Mouse (Mus musculus): ENCODE data around the gene Maml3. TPM values are rescaled to one million over a fixed set of nuclear protein-coding genes. Genes with fewer than 3 reads are reported as not detected.

Maml3 gene
- polyA plus RNA-seq, 1 experiment from 2014 or later = 6.5 TPM

GRCm38 (mm10) chr3:51753262-51753661 lies 351.6 kb downstream of the Maml3 start:
- H3K27ac ChIP-seq (ENCODE audit: low read depth) = no peak overlapping the region
- no peak overlapping the region for H3K9ac ChIP-seq (ENCODE audit: low read length)
- H3K27me3 ChIP-seq (replicated peaks; ENCODE audit: control insufficient read depth, insufficient read depth, low read length) = no peaks in the 10 kb centered on the region
- H3K36me3 ChIP-seq (ENCODE audit: control insufficient read depth, insufficient read depth, low read length) = no peaks in the 10 kb centered on the region
- no peak overlapping the region for H3K4me2 ChIP-seq (ENCODE audit: low read length)
- DNase-seq (ENCODE audit: low spot score) (no peak), ATAC-seq (replicated peaks; ENCODE audit: low FRiP score, low TSS enrichment, low read depth) (no peak)
- 61% methylated on average over 5 of the region's 5 CpGs for WGBS
- peaks cover 15% of the 10 kb centered on the region for H3K4me1 ChIP-seq (replicated peaks; ENCODE audit: control insufficient read depth, insufficient read depth, low read length)
- H3K4me3 ChIP-seq (ENCODE audit: low read depth, low read length) = no peak overlapping the region
- peaks cover 2% of the 10 kb centered on the region; the same call in 1 of the 2 replicates for H3K9me3 ChIP-seq (ENCODE audit: control insufficient read depth, low read length)

- no peaks in the 10 kb centered on the region for H3K36me3 ChIP-seq (ENCODE audit: control insufficient read depth, insufficient read depth, low read length)
Measured at GRCm38 (mm10) chr3:51751440-51751839, 353.4 kb downstream of the Maml3 start.

GRCm38 (mm10) chr3:51749812-51750481 lies 354.9 kb downstream of the Maml3 start:
- 21% methylated on average over 8 of the region's 8 CpGs for WGBS
- Histone ChIP-seq H3K27ac (ENCODE audit: low read depth) (peak overlapping the region; percentile 67), H3K36me3 (ENCODE audit: control insufficient read depth, insufficient read depth, low read length) (no peaks in the 10 kb centered on the region), H3K9me3 (ENCODE audit: control insufficient read depth, low read length) (peaks cover 7% of the 10 kb centered on the region; the same call in 1 of the 2 replicates), H3K27me3 (replicated peaks; ENCODE audit: control insufficient read depth, insufficient read depth, low read length) (no peaks in the 10 kb centered on the region), H3K4me3 (ENCODE audit: low read depth, low read length) (no peak overlapping the region), H3K4me1 (replicated peaks; ENCODE audit: control insufficient read depth, insufficient read depth, low read length) (peaks cover 15% of the 10 kb centered on the region), H3K9ac (ENCODE audit: low read length) (0 out of 2 replicates have a peak overlapping the region, but pooled peaks have one; percentile 3), H3K4me2 (ENCODE audit: low read length) (peak overlapping the region; percentile 3; the same call in 1 of the 2 replicates)
- ATAC-seq (replicated peaks; ENCODE audit: low FRiP score, low TSS enrichment, low read depth) = peak; percentile 65
- DNase-seq (ENCODE audit: low spot score) = peak; percentile 65

More at GRCm38 (mm10) chr3:51751440-51751839, 353.4 kb downstream of the Maml3 start:
- ATAC-seq (replicated peaks; ENCODE audit: low FRiP score, low TSS enrichment, low read depth) = no peak
- 84% methylated on average over 12 of the region's 12 CpGs for WGBS
- Histone ChIP-seq H3K4me2 (ENCODE audit: low read length) (no peak overlapping the region), H3K4me3 (ENCODE audit: low read depth, low read length) (no peak overlapping the region), H3K27ac (ENCODE audit: low read depth) (no peak overlapping the region), H3K9ac (ENCODE audit: low read length) (no peak overlapping the region), H3K4me1 (replicated peaks; ENCODE audit: control insufficient read depth, insufficient read depth, low read length) (peaks cover 15% of the 10 kb centered on the region), H3K27me3 (replicated peaks; ENCODE audit: control insufficient read depth, insufficient read depth, low read length) (no peaks in the 10 kb centered on the region), H3K9me3 (ENCODE audit: control insufficient read depth, low read length) (peaks cover 7% of the 10 kb centered on the region; the same call in 1 of the 2 replicates)
- no peak for DNase-seq (ENCODE audit: low spot score)

- WGBS = 44% methylated on average over 7 of the region's 7 CpGs
- H3K36me3 ChIP-seq (ENCODE audit: control insufficient read depth, insufficient read depth, low read length) = no peaks in the 10 kb centered on the region
- H3K27ac ChIP-seq (ENCODE audit: low read depth) = peak overlapping the region; percentile 67
Measured at GRCm38 (mm10) chr3:51749421-51749811, 355.5 kb downstream of the Maml3 start.

GRCm38 (mm10) chr3:51748436-51749376 lies 356.2 kb downstream of the Maml3 start:
- Histone ChIP-seq H3K9ac (ENCODE audit: low read length) (no peak overlapping the region), H3K4me2 (ENCODE audit: low read length) (no peak overlapping the region), H3K36me3 (ENCODE audit: control insufficient read depth, insufficient read depth, low read length) (no peaks in the 10 kb centered on the region), H3K4me1 (replicated peaks; ENCODE audit: control insufficient read depth, insufficient read depth, low read length) (peaks cover 17% of the 10 kb centered on the region), H3K27me3 (replicated peaks; ENCODE audit: control insufficient read depth, insufficient read depth, low read length) (no peaks in the 10 kb centered on the region), H3K4me3 (ENCODE audit: low read depth, low read length) (no peak overlapping the region), H3K27ac (ENCODE audit: low read depth) (peak overlapping the region; percentile 67; the same call in 1 of the 2 replicates), H3K9me3 (ENCODE audit: control insufficient read depth, low read length) (peaks cover 7% of the 10 kb centered on the region; the same call in 1 of the 2 replicates)
- DNase-seq (ENCODE audit: low spot score) = no peak
- WGBS = 80% methylated on average over 17 of the region's 17 CpGs
- no peak for ATAC-seq (replicated peaks; ENCODE audit: low FRiP score, low TSS enrichment, low read depth)

More at GRCm38 (mm10) chr3:51749421-51749811, 355.5 kb downstream of the Maml3 start:
- H3K27me3 ChIP-seq (replicated peaks; ENCODE audit: control insufficient read depth, insufficient read depth, low read length) = no peaks in the 10 kb centered on the region
- peaks cover 7% of the 10 kb centered on the region; the same call in 1 of the 2 replicates for H3K9me3 ChIP-seq (ENCODE audit: control insufficient read depth, low read length)
- peaks cover 17% of the 10 kb centered on the region for H3K4me1 ChIP-seq (replicated peaks; ENCODE audit: control insufficient read depth, insufficient read depth, low read length)
- 0 out of 2 replicates have a peak overlapping the region, but pooled peaks have one; percentile 3 for H3K9ac ChIP-seq (ENCODE audit: low read length)
- DNase-seq (ENCODE audit: low spot score) (no peak), ATAC-seq (replicated peaks; ENCODE audit: low FRiP score, low TSS enrichment, low read depth) (no peak)
- H3K4me3 ChIP-seq (ENCODE audit: low read depth, low read length) = no peak overlapping the region
- peak overlapping the region; percentile 3; the same call in 1 of the 2 replicates for H3K4me2 ChIP-seq (ENCODE audit: low read length)

- no peak overlapping the region for H3K4me2 ChIP-seq (ENCODE audit: low read length)
- peaks cover 19% of the 10 kb centered on the region for H3K4me1 ChIP-seq (replicated peaks; ENCODE audit: control insufficient read depth, insufficient read depth, low read length)
- H3K27ac ChIP-seq (ENCODE audit: low read depth) = no peak overlapping the region
- no peak overlapping the region for H3K4me3 ChIP-seq (ENCODE audit: low read depth, low read length)
- no peaks in the 10 kb centered on the region for H3K27me3 ChIP-seq (replicated peaks; ENCODE audit: control insufficient read depth, insufficient read depth, low read length)
- WGBS = 91% methylated on average over 8 of the region's 8 CpGs
- ATAC-seq (replicated peaks; ENCODE audit: low FRiP score, low TSS enrichment, low read depth) (no peak), DNase-seq (ENCODE audit: low spot score) (no peak)
- peaks cover 7% of the 10 kb centered on the region; the same call in 1 of the 2 replicates for H3K9me3 ChIP-seq (ENCODE audit: control insufficient read depth, low read length)
- no peak overlapping the region for H3K9ac ChIP-seq (ENCODE audit: low read length)
- no peaks in the 10 kb centered on the region for H3K36me3 ChIP-seq (ENCODE audit: control insufficient read depth, insufficient read depth, low read length)
Measured at GRCm38 (mm10) chr3:51746816-51747215, 358.1 kb downstream of the Maml3 start.

- no peak overlapping the region for H3K4me3 ChIP-seq (ENCODE audit: low read depth, low read length)
- no peak for DNase-seq (ENCODE audit: low spot score)
- no peaks in the 10 kb centered on the region for H3K27me3 ChIP-seq (replicated peaks; ENCODE audit: control insufficient read depth, insufficient read depth, low read length)
- H3K36me3 ChIP-seq (ENCODE audit: control insufficient read depth, insufficient read depth, low read length) = no peaks in the 10 kb centered on the region
- no peak overlapping the region for H3K9ac ChIP-seq (ENCODE audit: low read length)
- H3K4me2 ChIP-seq (ENCODE audit: low read length) = no peak overlapping the region
- H3K27ac ChIP-seq (ENCODE audit: low read depth) = no peak overlapping the region
- 80% methylated on average over 8 of the region's 8 CpGs for WGBS
- peaks cover 7% of the 10 kb centered on the region; the same call in 1 of the 2 replicates for H3K9me3 ChIP-seq (ENCODE audit: control insufficient read depth, low read length)
- H3K4me1 ChIP-seq (replicated peaks; ENCODE audit: control insufficient read depth, insufficient read depth, low read length) = peaks cover 16% of the 10 kb centered on the region
- no peak for ATAC-seq (replicated peaks; ENCODE audit: low FRiP score, low TSS enrichment, low read depth)
Measured at GRCm38 (mm10) chr3:51745162-51745561, 359.7 kb downstream of the Maml3 start.

- DNase-seq (ENCODE audit: low spot score) (no peak), ATAC-seq (replicated peaks; ENCODE audit: low FRiP score, low TSS enrichment, low read depth) (no peak)
- H3K9ac ChIP-seq (ENCODE audit: low read length) = no peak overlapping the region
- H3K9me3 ChIP-seq (ENCODE audit: control insufficient read depth, low read length) = peaks cover 7% of the 10 kb centered on the region; the same call in 1 of the 2 replicates
- H3K36me3 ChIP-seq (ENCODE audit: control insufficient read depth, insufficient read depth, low read length) = no peaks in the 10 kb centered on the region
- H3K4me3 ChIP-seq (ENCODE audit: low read depth, low read length) = no peak overlapping the region
- H3K4me1 ChIP-seq (replicated peaks; ENCODE audit: control insufficient read depth, insufficient read depth, low read length) = peaks cover 11% of the 10 kb centered on the region
- no peak overlapping the region for H3K27ac ChIP-seq (ENCODE audit: low read depth)
- WGBS = 44% methylated on average over 4 of the region's 4 CpGs
- no peaks in the 10 kb centered on the region for H3K27me3 ChIP-seq (replicated peaks; ENCODE audit: control insufficient read depth, insufficient read depth, low read length)
- H3K4me2 ChIP-seq (ENCODE audit: low read length) = no peak overlapping the region
Measured at GRCm38 (mm10) chr3:51744339-51744759, 360.5 kb downstream of the Maml3 start.

Measured in intestine, embryonic 14.5 days (tissue).